Mouse (Mus musculus): ENCODE data around the gene Tap1. TPM values are rescaled to one million over a fixed set of nuclear protein-coding genes. Genes with fewer than 3 reads are reported as not detected.

Gene Tap1
- polyA plus RNA-seq, 1 experiment from 2014 or later: 5.5 TPM

GRCm38 (mm10) chr17:34200772-34201505, 13.6 kb downstream of the Tap1 start:
- Histone ChIP-seq H3K27me3 (ENCODE audit: insufficient read depth, low read length) (peaks cover 36% of the 10 kb centered on the region), H3K9me3 (ENCODE audit: low read length) (no peaks in the 10 kb centered on the region), H3K36me3 (ENCODE audit: insufficient read depth, low read length) (no peaks in the 10 kb centered on the region), H3K9ac (replicated peaks; ENCODE audit: low read length) (no peak overlapping the region), H3K4me2 (replicated peaks; ENCODE audit: low read depth, low read length) (no peak overlapping the region), H3K27ac (ENCODE audit: low read length) (no peak overlapping the region), H3K4me1 (ENCODE audit: insufficient read depth, low read length) (peaks cover 24% of the 10 kb centered on the region), H3K4me3 (ENCODE audit: low read length) (no peak overlapping the region)
- no peak for ATAC-seq (ENCODE audit: low FRiP score, low TSS enrichment)
- WGBS: 85% methylated on average over 16 of the region's 16 CpGs

- Histone ChIP-seq H3K9me3 (ENCODE audit: low read length) (no peaks in the 10 kb centered on the region), H3K4me3 (ENCODE audit: low read length) (no peak overlapping the region), H3K4me2 (replicated peaks; ENCODE audit: low read depth, low read length) (no peak overlapping the region), H3K9ac (replicated peaks; ENCODE audit: low read length) (no peak overlapping the region), H3K27ac (ENCODE audit: low read length) (no peak overlapping the region), H3K4me1 (ENCODE audit: insufficient read depth, low read length) (peaks cover 24% of the 10 kb centered on the region), H3K36me3 (ENCODE audit: insufficient read depth, low read length) (no peaks in the 10 kb centered on the region), H3K27me3 (ENCODE audit: insufficient read depth, low read length) (peaks cover 36% of the 10 kb centered on the region)
- 67% methylated on average over 7 of the region's 7 CpGs for WGBS
- ATAC-seq (ENCODE audit: low FRiP score, low TSS enrichment): no peak
Observed at GRCm38 (mm10) chr17:34201506-34202055, 14.2 kb downstream of the Tap1 start.

DNA sequence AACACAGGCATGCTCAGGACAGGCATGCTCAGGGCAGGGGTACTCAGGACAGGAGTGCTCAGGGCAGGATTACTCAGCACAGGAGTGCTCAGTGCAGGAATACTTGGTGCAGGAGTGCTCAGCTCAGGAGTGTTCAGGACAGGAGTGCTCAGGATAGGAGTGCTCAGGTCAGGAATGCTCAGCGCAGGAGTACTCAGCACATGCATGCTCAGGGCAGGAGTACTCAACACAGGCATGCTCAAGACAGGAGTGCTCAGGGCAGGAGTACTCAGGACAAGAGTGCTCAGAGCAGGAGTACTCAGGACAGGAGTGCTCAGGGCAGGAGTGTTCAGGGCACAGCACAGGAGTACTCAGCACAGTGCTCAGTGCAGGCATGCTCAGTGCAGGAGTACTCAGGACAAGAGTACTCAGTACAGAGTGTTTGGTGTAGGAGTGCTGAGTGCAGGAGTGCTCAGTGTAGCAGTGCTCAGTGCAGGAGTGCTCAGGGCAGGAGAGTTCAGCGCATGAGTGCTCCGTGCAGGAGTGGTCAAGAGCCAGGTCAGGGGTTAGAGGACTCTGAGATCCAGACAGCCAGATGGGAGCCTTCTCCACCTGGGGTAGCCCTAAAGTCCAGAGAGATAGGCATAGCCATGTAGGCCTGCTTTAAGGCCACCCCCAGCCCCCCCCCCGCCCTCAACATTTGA, 15.5 kb downstream of the Tap1 start:
- Histone ChIP-seq H3K9ac (replicated peaks; ENCODE audit: low read length) (no peak overlapping the region), H3K4me3 (ENCODE audit: low read length) (no peak overlapping the region), H3K4me1 (ENCODE audit: insufficient read depth, low read length) (peaks cover 17% of the 10 kb centered on the region), H3K27ac (ENCODE audit: low read length) (no peak overlapping the region), H3K36me3 (ENCODE audit: insufficient read depth, low read length) (no peaks in the 10 kb centered on the region), H3K9me3 (ENCODE audit: low read length) (no peaks in the 10 kb centered on the region), H3K4me2 (replicated peaks; ENCODE audit: low read depth, low read length) (no peak overlapping the region), H3K27me3 (ENCODE audit: insufficient read depth, low read length) (peaks cover 26% of the 10 kb centered on the region)
- WGBS: 87% methylated on average over 4 of the region's 4 CpGs
- ATAC-seq (ENCODE audit: low FRiP score, low TSS enrichment): peak; percentile 44; the same call in 1 of the 2 replicates

DNA sequence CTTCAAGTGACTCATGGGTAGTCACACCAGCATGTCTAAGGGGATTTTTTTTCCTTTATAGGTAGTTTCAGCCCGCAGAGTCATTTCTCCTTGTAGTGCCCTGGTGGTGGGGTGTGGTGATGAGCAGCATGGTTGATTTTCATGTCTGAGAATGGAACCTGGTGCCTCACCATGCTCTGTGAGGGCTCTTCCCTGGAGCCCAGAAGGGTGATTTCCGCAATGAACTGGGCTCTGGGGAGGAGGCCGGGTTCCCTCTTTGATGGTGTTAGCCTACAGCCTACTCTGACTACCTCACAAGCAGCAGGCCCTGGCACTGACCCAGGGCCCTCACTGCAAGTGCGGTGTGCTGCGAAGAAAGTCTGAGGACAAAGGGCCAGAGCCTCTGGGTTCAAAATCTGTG, 16.1 kb downstream of the Tap1 start, which contains the start of gene Tap2:
Tap2 (plus strand) TSS at position 84 of the 400 bp plus-strand sequence.
- peak within 1 kb of the TSS; percentile 85 for H3K4me3 ChIP-seq (ENCODE audit: low read length)
- H3K9ac ChIP-seq (replicated peaks; ENCODE audit: low read length): peak within 1 kb of the TSS; percentile 76
- H3K4me2 ChIP-seq (replicated peaks; ENCODE audit: low read depth, low read length): peak within 1 kb of the TSS; percentile 96
- no peak within 1 kb of the TSS for H3K27ac ChIP-seq (ENCODE audit: low read length)
- H3K9me3 ChIP-seq (ENCODE audit: low read length): no peaks in the 10 kb centered on the region
- H3K27me3 ChIP-seq (ENCODE audit: insufficient read depth, low read length): peaks cover 20% of the 10 kb centered on the region
- ATAC-seq (ENCODE audit: low FRiP score, low TSS enrichment): no peak
- WGBS: 70% methylated on average over 5 of the region's 5 CpGs
- peaks cover 11% of the 10 kb centered on the region; the same call in 1 of the 2 replicates for H3K4me1 ChIP-seq (ENCODE audit: insufficient read depth, low read length)
- no peaks in the 10 kb centered on the region for H3K36me3 ChIP-seq (ENCODE audit: insufficient read depth, low read length)

- Histone ChIP-seq H3K4me1 (ENCODE audit: insufficient read depth, low read length) (peaks cover 11% of the 10 kb centered on the region; the same call in 1 of the 2 replicates), H3K9me3 (ENCODE audit: low read length) (peaks cover under 1% of the 10 kb centered on the region; the same call in 1 of the 2 replicates), H3K9ac (replicated peaks; ENCODE audit: low read length) (peak overlapping the region; percentile 76), H3K4me2 (replicated peaks; ENCODE audit: low read depth, low read length) (peak overlapping the region; percentile 96), H3K4me3 (ENCODE audit: low read length) (peak overlapping the region; percentile 85), H3K27me3 (ENCODE audit: insufficient read depth, low read length) (peaks cover 13% of the 10 kb centered on the region), H3K27ac (ENCODE audit: low read length) (no peak overlapping the region), H3K36me3 (ENCODE audit: insufficient read depth, low read length) (no peaks in the 10 kb centered on the region)
- under 1% methylated on average over 44 of the region's 44 CpGs for WGBS
- ATAC-seq (ENCODE audit: low FRiP score, low TSS enrichment): peak; percentile 69; the same call in 1 of the 2 replicates
Observed at GRCm38 (mm10) chr17:34204303-34205010, 17.1 kb downstream of the Tap1 start.

- ATAC-seq (ENCODE audit: low FRiP score, low TSS enrichment): peak; percentile 21; the same call in 1 of the 2 replicates
Observed at GRCm38 (mm10) chr17:34205021-34205745, 17.8 kb downstream of the Tap1 start.

DNA sequence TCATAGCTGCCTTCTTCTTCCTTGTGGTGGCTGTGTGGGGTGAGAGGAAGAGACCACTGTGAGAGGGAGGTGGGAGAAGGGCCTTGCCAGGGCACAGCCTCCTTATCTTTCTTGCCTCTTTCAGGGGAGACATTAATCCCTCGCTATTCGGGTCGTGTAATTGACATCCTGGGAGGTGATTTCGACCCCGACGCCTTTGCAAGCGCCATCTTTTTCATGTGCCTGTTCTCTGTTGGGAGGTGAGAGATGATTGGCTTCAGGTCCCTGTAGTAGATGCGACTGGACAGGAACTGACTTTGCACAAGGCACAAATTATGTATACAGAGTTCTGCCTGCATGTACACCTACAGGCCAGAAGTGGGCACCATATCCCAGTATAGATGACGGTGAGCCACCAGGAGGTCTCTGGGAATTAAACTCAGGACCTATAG, 18.4 kb downstream of the Tap1 start:
- Histone ChIP-seq H3K36me3 (ENCODE audit: insufficient read depth, low read length) (no peaks in the 10 kb centered on the region), H3K27me3 (ENCODE audit: insufficient read depth, low read length) (peaks cover 17% of the 10 kb centered on the region), H3K4me1 (ENCODE audit: insufficient read depth, low read length) (peaks cover 11% of the 10 kb centered on the region; the same call in 1 of the 2 replicates), H3K4me3 (ENCODE audit: low read length) (peak overlapping the region; percentile 85; the same call in 1 of the 2 replicates), H3K9ac (replicated peaks; ENCODE audit: low read length) (no peak overlapping the region), H3K4me2 (replicated peaks; ENCODE audit: low read depth, low read length) (no peak overlapping the region), H3K27ac (ENCODE audit: low read length) (no peak overlapping the region), H3K9me3 (ENCODE audit: low read length) (peaks cover 6% of the 10 kb centered on the region; the same call in 1 of the 2 replicates)
- WGBS: 20% methylated on average over 9 of the region's 9 CpGs
- ATAC-seq (ENCODE audit: low FRiP score, low TSS enrichment): no peak

More at GRCm38 (mm10) chr17:34205021-34205745, 17.8 kb downstream of the Tap1 start:
- WGBS: 20% methylated on average over 18 of the region's 18 CpGs
- Histone ChIP-seq H3K36me3 (ENCODE audit: insufficient read depth, low read length) (no peaks in the 10 kb centered on the region), H3K9ac (replicated peaks; ENCODE audit: low read length) (peak overlapping the region; percentile 76), H3K4me2 (replicated peaks; ENCODE audit: low read depth, low read length) (peak overlapping the region; percentile 96), H3K4me1 (ENCODE audit: insufficient read depth, low read length) (peaks cover 11% of the 10 kb centered on the region; the same call in 1 of the 2 replicates), H3K9me3 (ENCODE audit: low read length) (peaks cover 6% of the 10 kb centered on the region; the same call in 1 of the 2 replicates), H3K27me3 (ENCODE audit: insufficient read depth, low read length) (peaks cover 14% of the 10 kb centered on the region), H3K4me3 (ENCODE audit: low read length) (peak overlapping the region; percentile 85), H3K27ac (ENCODE audit: low read length) (no peak overlapping the region)

GRCm38 (mm10) chr17:34206731-34207130, 19.4 kb downstream of the Tap1 start:
- Histone ChIP-seq H3K4me3 (ENCODE audit: low read length) (no peak overlapping the region), H3K27ac (ENCODE audit: low read length) (no peak overlapping the region), H3K27me3 (ENCODE audit: insufficient read depth, low read length) (peaks cover 26% of the 10 kb centered on the region), H3K36me3 (ENCODE audit: insufficient read depth, low read length) (no peaks in the 10 kb centered on the region), H3K9ac (replicated peaks; ENCODE audit: low read length) (no peak overlapping the region), H3K9me3 (ENCODE audit: low read length) (peaks cover 6% of the 10 kb centered on the region; the same call in 1 of the 2 replicates), H3K4me2 (replicated peaks; ENCODE audit: low read depth, low read length) (no peak overlapping the region), H3K4me1 (ENCODE audit: insufficient read depth, low read length) (peaks cover 11% of the 10 kb centered on the region; the same call in 1 of the 2 replicates)
- WGBS: 85% methylated on average over 5 of the region's 5 CpGs
- ATAC-seq (ENCODE audit: low FRiP score, low TSS enrichment): no peak
